ENCODE assay signal across 14 mouse cellular contexts in the genomic region with DNA sequence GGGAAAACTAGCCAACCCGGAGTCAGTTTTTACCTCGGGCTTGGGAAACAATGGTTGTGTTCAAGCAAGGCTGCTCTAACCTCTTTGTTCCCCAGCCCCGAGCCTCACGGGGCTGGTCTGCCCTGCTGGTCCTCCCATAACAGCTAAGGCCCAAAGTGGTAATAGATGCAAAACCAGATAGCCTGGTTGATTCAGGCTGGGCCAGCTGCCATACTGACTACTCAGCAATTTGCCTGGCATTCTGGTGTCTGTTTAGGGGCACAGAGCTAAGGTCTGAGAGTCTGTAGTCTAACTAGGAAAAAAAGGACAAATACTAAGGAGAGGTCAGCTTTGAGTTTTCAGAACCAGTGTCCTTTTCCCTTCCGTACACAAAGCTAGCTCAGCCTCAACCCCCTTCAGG.
"Had no signal": no experiment of that assay in that cellular context is flagged by ENCODE, and none has a peak within 500 bp of the region (broad histone marks: within the 10 kb centered on the region; RNA-seq: fewer than 3 reads in every experiment).

No protein-coding gene starts in this region.

- H3K27me3 ChIP-seq: liver, embryonic 15.5 days; midbrain, embryonic 15.5 days had no signal

- H3K4me2 ChIP-seq: liver, embryonic 11.5 days; liver, embryonic 15.5 days; midbrain, embryonic 11.5 days; midbrain, embryonic 15.5 days had no signal

- H3K4me3 ChIP-seq: layer of hippocampus, adult 2 months; liver, embryonic 15.5 days; midbrain, embryonic 15.5 days had no signal

- H3K4me1 ChIP-seq: liver, embryonic 15.5 days had no signal

- ATAC-seq: lung, postnatal 0 days; midbrain, embryonic 15.5 days had no signal

- H3K9me3 ChIP-seq: liver, embryonic 15.5 days; midbrain, embryonic 15.5 days had no signal

- H3K9ac ChIP-seq: liver, embryonic 15.5 days; midbrain, embryonic 15.5 days had no signal

- H3K36me3 ChIP-seq: liver, embryonic 15.5 days; midbrain, embryonic 15.5 days had no signal

- DNase-seq: kidney, adult 9 months; kidney, postnatal 10 days; kidney, postnatal 4 days; left cerebral cortex, postnatal 4 days; lung, adult 2 months; lung, postnatal 4 days; retina, postnatal 1 day; thymus, postnatal 36 days had no signal

- H3K27ac ChIP-seq: liver, embryonic 15.5 days; midbrain, embryonic 15.5 days had no signal
